Mouse (Mus musculus): ENCODE measurements around the gene Ttc34.

- TF ChIP-seq CTCF (conservative IDR thresholded peaks at IDR 0.05; ENCODE audit: low read length) (no peak), POU5F1 (IDR thresholded peaks at IDR 0.05; ENCODE audit: borderline replicate concordance, low read length) (no peak), NANOG (IDR thresholded peaks at IDR 0.05; ENCODE audit: borderline replicate concordance, low read length) (no peak)
These were observed 2.1 kb downstream of the Ttc34 start for GRCm38 (mm10) chr4:154839406-154839805.
